Mouse (Mus musculus): ENCODE data around the gene Ano6.

GRCm38 (mm10) chr15:95802140-95802539 is 11.5 kb downstream of the Ano6 start:
- TF ChIP-seq TCF12 (IDR thresholded peaks at IDR 0.05; ENCODE audit: low read depth, low read length) (no peak), CHD2 (IDR thresholded peaks at IDR 0.05; ENCODE audit: low read length) (no peak), ZMIZ1 (IDR thresholded peaks at IDR 0.05; ENCODE audit: low read depth, low read length) (no peak), JUN (IDR thresholded peaks at IDR 0.05; ENCODE audit: insufficient read depth, low read depth, low read length) (no peak), GABPA (IDR thresholded peaks at IDR 0.05; ENCODE audit: insufficient replicate concordance, low read depth, low read length) (no peak), CTCF (conservative IDR thresholded peaks at IDR 0.05 in 1 of 2, IDR thresholded peaks at IDR 0.05 in 1 of 2; ENCODE audit: low read depth in 2 of 2, low read length in 2 of 2) (no peak), POLR2A (IDR thresholded peaks at IDR 0.05; ENCODE audit: low read depth, low read length) (no peak), ETS1 (conservative IDR thresholded peaks at IDR 0.05; ENCODE audit: low read depth, low read length) (no peak)

Data from CH12.LX (cell line).